Mouse (Mus musculus) neural tube, embryonic 10.5 days (tissue): ENCODE measurements around the gene Nyap1.
"Not testable (repeated sequence)": the region's sequence is repeated elsewhere in the genome, so short reads cannot be mapped to it uniquely, and the experiment has no call there.

Experiments used
- DNase-seq: peaks from one replicate; pipeline ENCODE4 v3.0.0-alpha.2; 2017; ENCODE audit warnings: low spot score; ENCODE audit errors: extremely low spot score

Nyap1 gene

DNA sequence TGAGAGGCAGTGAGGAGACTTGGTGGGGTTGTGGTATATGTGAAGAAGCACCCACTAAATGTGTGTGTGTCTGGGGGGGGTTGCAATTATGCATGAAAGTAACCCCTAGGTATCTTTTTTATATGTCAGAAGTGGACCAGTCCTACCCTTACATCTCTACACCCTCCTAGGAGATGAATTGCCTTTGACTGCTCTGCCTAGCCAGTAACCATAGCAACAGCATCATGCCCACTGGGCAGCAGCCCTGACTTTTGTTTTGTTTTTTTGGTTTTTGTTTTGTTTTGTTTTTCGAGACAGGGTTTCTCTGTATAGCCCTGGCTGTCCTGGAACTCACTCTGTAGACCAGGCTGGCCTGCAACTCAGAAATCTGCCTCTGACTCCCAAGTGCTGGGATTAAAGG, 27.1 kb upstream of the Nyap1 start:
- no peak for DNase-seq

DNA sequence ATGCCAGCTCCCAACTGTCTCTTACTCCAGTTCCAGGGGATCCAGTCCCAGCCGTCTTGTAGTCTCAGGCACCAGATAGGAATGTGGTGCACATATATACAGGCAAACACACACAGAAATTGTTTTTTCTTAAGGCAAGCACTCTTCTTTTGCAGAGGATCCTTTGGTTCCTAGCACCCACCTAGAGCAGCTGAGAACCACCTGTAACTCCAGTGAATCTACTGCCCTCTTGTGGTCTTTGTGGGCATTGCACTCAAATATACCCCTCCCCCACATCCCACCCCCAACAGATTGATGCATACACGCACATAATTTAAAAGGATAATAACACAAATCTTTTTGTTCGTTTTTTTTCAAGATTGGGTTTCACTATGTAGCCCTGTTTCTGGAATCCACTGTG, 24.9 kb upstream of the Nyap1 start:
- DNase-seq, result peak; percentile 39

GRCm38 (mm10) chr5:137764609-137765340, 23.4 kb upstream of the Nyap1 start:
- no peak for DNase-seq

- DNase-seq, result peak; percentile 68
Measured at GRCm38 (mm10) chr5:137759971-137760412, 18.6 kb upstream of the Nyap1 start.

DNA sequence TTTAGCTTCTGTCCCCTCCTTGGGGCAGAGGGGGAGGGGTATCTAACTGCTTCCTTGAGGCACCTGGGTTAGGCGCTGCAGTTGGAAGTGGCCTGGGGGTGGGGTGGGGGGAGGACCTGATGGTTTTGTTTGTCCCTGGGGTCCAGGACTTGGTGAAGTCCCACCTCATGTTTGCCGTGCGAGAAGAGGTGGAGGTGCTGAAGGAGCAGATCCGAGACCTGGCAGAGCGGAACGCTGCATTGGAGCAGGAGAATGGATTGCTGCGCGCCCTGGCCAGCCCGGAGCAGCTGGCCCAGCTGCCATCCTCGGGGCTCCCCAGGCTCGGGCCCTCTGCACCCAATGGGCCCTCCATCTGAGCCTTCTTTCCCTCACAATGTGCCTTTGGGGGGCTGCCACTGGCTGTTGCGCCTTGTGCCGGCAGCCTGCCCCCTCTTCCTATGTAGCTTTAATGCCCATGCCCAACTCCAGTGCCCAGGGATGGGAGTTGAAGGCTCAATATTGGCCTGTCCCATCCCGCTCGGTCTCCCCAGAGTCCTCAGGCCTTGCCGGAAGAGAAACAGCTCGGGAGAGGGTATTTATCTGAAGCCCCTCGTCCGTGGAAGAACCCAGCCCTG, 17.6 kb upstream of the Nyap1 start:
- no peak for DNase-seq

GRCm38 (mm10) chr5:137757887-137758286, 16.5 kb upstream of the Nyap1 start:
- no peak for DNase-seq

DNA sequence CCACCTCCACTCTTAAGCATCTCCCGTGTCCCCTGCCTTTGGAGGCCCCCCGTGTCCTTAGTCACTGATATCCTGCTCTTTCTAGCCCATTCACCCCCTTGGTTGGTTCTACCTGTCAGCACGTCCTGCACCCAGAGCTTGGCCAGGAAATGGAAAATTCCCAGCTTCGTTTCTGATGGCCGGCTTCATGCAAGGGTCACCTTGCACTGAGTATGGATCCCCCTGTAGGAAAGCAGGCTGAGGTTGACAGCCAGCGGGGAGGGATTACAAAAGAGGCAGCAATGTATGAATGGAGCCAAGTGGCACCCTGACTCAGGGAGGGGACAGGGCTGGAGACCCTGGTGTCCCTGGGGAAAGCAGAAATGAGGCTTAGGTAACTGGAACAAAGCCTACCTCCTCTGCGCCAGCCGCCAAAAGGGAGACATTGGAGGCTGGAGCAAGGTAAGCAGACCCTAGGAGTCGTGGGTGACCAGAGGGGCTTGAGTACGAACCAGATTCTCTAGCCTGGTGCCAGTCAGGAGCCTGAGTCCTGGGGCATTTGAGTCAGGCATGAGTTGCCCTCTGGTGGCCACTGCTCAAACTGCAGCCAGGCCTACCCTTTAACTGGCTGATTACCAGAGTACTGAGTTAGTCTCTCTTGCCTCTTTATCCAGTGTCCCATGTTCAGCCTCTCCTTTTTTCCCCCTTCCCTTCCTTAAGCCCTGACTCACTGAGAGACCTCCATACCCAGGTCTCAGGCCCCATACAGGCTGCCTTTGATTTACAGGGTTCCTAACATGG, 15.7 kb upstream of the Nyap1 start:
- peak; percentile 90 for DNase-seq

DNA sequence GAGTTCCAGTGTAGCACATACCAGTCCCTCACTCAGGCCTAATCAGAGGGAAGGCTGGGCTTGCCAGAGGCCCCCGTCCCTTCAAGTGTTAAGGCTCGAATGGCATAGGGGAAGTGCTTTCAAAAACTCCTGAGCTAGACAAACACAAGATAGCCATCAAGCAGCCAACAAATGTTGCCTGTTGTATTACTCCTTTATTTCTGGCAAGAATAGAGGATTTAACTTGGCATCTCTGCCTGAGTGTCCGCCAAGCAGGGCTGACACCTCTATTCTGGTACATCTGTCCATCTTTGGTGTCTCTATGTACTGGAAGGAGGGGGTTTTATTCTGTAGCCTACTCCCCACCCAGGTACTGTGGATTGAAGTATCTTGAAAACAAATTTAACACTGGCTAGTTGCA, 14.7 kb upstream of the Nyap1 start:
- no peak for DNase-seq

DNA sequence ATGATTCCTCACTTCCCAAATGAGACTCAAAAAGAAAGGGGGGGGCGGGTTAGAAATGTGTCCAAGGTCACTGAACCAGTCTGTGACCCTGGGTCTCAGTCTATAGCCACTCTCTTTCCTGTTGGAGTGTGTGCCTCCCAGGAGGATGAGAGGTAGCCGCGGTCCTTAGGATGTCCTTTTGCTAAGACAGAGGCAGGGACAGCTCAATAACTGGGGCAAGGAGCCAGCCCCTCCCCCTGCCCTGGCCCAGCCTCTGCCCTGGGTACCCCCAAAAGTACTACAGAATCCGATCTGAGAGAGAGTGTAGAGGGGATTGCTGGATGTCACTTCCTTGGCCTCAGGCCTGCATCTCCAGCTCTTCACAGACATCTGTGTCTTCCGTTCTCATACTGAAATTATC, 14.0 kb upstream of the Nyap1 start:
- no peak for DNase-seq

GRCm38 (mm10) chr5:137753111-137753832, 11.9 kb upstream of the Nyap1 start:
- no peak for DNase-seq

- DNase-seq, result no peak
Measured at GRCm38 (mm10) chr5:137751988-137752387, 10.6 kb upstream of the Nyap1 start.

- no peak for DNase-seq
Measured at GRCm38 (mm10) chr5:137751221-137751887, 9.9 kb upstream of the Nyap1 start.

DNA sequence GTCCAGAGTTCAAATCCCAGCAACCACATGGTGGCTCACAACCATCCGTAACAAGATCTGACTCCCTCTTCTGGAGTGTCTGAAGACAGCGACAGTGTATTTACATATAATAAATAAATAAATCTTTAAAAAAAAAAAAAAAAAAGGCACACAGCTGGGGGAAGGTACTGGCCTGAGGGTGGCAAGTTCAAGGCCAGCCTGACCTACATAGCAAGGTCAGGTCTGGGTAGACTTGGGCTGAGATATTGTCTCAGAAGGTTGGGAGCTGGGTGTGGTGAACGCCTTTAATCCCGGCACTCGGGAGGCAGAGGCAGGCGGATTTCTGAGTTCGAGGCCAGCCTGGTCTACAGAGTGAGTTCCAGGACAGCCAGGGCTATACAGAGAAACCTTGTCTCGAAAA, 8.8 kb upstream of the Nyap1 start:
- DNase-seq, result not testable (repeated sequence)

GRCm38 (mm10) chr5:137749196-137749836, 7.9 kb upstream of the Nyap1 start:
- DNase-seq, result no peak

DNA sequence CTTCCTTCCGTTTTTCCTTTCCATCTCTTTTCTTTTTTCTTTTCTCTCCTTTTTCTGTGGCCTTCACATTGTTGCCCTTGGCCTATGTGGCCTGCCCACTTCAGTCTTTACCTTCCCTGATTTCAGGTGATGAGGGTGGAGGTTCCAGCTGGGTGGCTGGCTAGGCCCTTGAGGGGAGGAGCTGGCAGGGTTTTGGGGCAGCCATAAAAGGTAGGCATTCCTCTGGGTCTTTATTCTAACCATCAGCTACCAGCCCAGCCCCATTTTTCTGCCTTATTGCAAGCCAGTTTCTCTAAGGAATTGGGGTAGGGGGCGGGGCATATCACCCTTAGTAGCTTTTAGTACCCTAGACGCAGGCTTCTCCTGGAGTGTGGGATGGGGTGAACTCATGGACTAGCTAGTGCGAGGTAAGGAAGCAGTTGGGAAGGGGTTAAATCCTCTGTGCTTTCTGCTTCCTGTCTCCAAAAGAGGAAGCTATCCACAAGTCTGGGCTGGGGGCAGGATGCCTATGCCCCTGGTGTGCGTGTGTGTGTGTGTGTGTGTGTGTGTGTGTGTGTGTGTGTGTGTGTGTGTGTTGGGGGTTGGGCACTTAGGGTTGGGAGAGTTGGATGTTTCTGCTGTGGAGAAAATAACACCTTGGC, 6.8 kb upstream of the Nyap1 start:
- DNase-seq, result no peak

DNA sequence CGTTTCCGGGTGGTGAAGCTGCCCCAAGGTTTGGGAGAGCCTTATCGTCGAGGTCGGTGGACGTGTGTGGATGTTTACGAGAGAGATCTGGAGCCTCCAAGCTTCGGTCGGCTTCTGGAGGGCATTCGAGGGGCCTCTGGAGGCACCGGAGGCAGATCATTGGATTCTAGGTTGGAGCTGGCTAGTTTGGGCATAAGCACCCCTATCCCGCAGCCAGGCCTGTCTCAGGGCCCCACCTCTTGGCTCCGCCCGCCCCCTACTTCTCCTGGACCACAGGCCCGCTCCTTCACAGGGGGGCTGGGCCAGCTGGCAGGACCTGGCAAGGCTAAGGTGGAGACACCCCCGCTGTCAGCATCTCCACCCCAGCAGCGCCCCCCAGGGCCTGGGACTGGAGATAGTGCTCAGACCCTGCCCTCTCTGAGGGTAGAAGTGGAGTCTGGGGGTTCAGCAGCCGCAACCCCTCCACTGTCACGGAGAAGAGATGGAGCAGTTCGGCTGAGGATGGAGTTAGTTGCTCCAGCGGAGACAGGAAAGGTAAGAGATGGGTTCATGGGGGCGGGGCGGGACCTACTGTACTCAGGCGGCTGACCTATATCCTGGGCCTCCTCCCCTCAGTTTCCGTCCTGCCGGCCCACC, 6.0 kb upstream of the Nyap1 start:
- peak; percentile 36 for DNase-seq

- no peak for DNase-seq
Measured at GRCm38 (mm10) chr5:137746851-137747325, 5.5 kb upstream of the Nyap1 start.

GRCm38 (mm10) chr5:137746282-137746850, 5.0 kb upstream of the Nyap1 start:
- peak; percentile 76 for DNase-seq
